Mouse (Mus musculus) olfactory bulb, adult 2 months (tissue): ENCODE data around the gene Dlg5. TPM values are rescaled to one million over a fixed set of nuclear protein-coding genes. Genes with fewer than 3 reads are reported as not detected.

Experiments used
- H3K27ac ChIP-seq: fragments of 200-500 bp; 2 replicates; pipeline ENCODE4 v1.5.1; 2012; ENCODE audit warnings: low read depth, low read length; ENCODE audit not compliant: insufficient read depth
- H3K4me1 ChIP-seq: fragments of 200-500 bp; 2 replicates; pipeline ENCODE4 v1.6.1; 2012; ENCODE audit warnings: low read length; ENCODE audit not compliant: control insufficient read depth, insufficient read depth
- H3K4me3 ChIP-seq: fragments of 200-500 bp; 2 replicates; pipeline ENCODE4 v1.5.1; 2012; ENCODE audit warnings: mild to moderate bottlenecking, low read depth, low read length, moderate library complexity; ENCODE audit not compliant: insufficient read depth
- CTCF ChIP-seq: fragments of 200-500 bp; IDR thresholded peaks from 2 replicates; pipeline ENCODE4 v1.5.1; 2012; ENCODE audit warnings: low read depth, mild to moderate bottlenecking, low read length, moderate library complexity; ENCODE audit not compliant: insufficient read depth
- POLR2A ChIP-seq: fragments of 200-500 bp; IDR thresholded peaks from 2 replicates; pipeline ENCODE4 v1.6.1; 2012; ENCODE audit warnings: mild to moderate bottlenecking, low read depth, low read length, moderate library complexity; ENCODE audit not compliant: insufficient read depth
- WGBS: fragments of 180-500 bp; shearing (Covaris S2); methylation state at CpG from one replicate; pipeline ENCODE4 v1.1.7; 2018; 5-methylcytosine and 5-hydroxymethylcytosine counted together
- polyA plus RNA-seq: library from polyadenylated mRNA; stranded (reverse); fragments of >200 nt; gene quantifications from 2 replicates; pipeline ENCODE4 v1.2.4, GENCODE M21; 2012; ENCODE audit warnings: low replicate concordance; ENCODE audit not compliant: missing spikeins, insufficient read depth, insufficient read length

Gene Dlg5
- polyA plus RNA-seq, 1 experiment = not detected

DNA sequence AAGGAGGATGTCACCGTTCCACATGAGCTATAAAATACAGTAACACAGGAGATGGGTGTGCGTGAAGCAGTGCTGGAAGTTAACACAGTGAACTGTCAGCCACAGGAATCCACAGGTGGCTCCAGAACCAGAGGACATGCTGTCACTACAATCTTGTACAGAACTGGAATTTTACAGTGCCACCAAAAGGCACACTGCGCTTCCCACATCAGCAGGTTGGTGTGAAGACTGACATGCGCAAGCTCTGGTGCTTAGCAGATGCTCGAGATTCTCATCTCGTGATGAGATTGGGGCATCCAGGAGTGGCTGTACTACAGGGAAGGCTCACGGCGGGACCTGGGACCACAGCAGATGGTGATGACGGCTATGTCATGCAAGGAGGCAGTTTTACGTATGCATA lies 82.9 kb downstream of the Dlg5 start:
- no peak for TF ChIP-seq POLR2A
- TF ChIP-seq CTCF = no peak
- WGBS = 93% methylated on average over 10 of the region's 10 CpGs
- no peak overlapping the region for H3K4me3 ChIP-seq
- no peaks in the 10 kb centered on the region; the same call in 1 of the 2 replicates for H3K4me1 ChIP-seq
- H3K27ac ChIP-seq = no peak overlapping the region

DNA sequence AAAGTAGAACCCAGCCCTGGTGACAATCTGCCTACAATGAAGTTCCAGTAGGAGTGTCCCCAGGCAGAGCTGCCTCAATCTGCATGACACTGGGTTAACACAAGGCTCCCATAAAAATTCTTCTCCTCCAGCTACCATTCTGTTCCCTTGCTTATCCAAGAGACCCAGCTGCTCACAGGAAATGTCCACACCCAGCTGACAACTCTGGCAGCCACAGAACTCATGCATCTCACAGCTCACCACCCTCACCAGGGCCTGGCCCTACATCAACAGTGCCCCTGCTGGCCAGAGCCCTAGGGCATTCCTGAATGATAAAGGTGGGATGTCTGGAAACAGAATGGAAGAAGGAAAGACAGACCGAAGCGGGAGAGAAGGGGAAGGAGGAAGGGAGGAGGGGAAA lies 96.8 kb downstream of the Dlg5 start:
- 0 out of 2 replicates have a peak, but pooled peaks cover 4% of the 10 kb centered on the region for H3K4me1 ChIP-seq
- no peak overlapping the region for H3K4me3 ChIP-seq
- no peak overlapping the region for H3K27ac ChIP-seq
- no peak for TF ChIP-seq CTCF
- TF ChIP-seq POLR2A = no peak
- WGBS = 84% methylated on average over 2 of the region's 2 CpGs

GRCm38 (mm10) chr14:24144821-24145220 lies 100.9 kb downstream of the Dlg5 start:
- Histone ChIP-seq H3K4me1 (0 out of 2 replicates have a peak, but pooled peaks cover 4% of the 10 kb centered on the region), H3K4me3 (no peak overlapping the region), H3K27ac (no peak overlapping the region)
- WGBS = 74% methylated on average over 3 of the region's 3 CpGs
- no peak for TF ChIP-seq CTCF
- TF ChIP-seq POLR2A = no peak

- Histone ChIP-seq H3K27ac (no peak overlapping the region), H3K4me3 (no peak overlapping the region), H3K4me1 (0 out of 2 replicates have a peak, but pooled peaks cover 4% of the 10 kb centered on the region)
- TF ChIP-seq CTCF (no peak), POLR2A (no peak)
- 47% methylated on average over 8 of the region's 8 CpGs for WGBS
These were observed 101.3 kb downstream of the Dlg5 start for GRCm38 (mm10) chr14:24144421-24144820.

DNA sequence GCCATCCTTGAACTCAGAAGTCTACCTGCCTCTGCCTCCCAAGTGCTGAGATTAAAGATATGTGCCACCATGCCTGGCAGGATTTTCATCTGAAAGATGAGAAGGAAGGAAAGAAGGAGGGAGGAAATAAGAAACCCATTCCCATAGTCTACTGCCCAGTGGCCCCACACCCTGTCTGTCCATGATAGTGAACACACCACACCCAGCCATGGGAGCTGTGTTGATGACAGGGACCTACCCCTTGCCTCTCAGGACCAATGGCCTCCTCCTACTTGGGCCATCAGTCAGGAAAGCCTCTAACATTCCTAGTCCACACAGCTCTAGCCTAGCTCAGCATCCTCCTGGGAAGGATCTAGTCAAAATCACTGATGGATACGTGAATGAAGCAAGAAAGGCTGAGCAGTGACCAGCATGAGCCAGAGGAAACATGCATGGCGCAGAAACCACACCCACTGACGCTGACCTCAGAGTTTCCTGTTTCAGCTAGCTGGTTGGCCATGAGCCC lies 102.7 kb downstream of the Dlg5 start:
- TF ChIP-seq POLR2A (no peak), CTCF (no peak)
- Histone ChIP-seq H3K27ac (no peak overlapping the region), H3K4me1 (0 out of 2 replicates have a peak, but pooled peaks cover 4% of the 10 kb centered on the region), H3K4me3 (no peak overlapping the region)
- 89% methylated on average over 3 of the region's 3 CpGs for WGBS

- Histone ChIP-seq H3K4me1 (0 out of 2 replicates have a peak, but pooled peaks cover 4% of the 10 kb centered on the region), H3K27ac (no peak overlapping the region), H3K4me3 (no peak overlapping the region)
- no peak for TF ChIP-seq POLR2A
- no peak for TF ChIP-seq CTCF
- 87% methylated on average over 3 of the region's 3 CpGs for WGBS
These were observed 104.0 kb downstream of the Dlg5 start for GRCm38 (mm10) chr14:24141727-24142126.

GRCm38 (mm10) chr14:24140297-24140812 lies 105.4 kb downstream of the Dlg5 start:
- TF ChIP-seq POLR2A = no peak
- TF ChIP-seq CTCF = no peak
- WGBS = 80% methylated on average over 8 of the region's 8 CpGs
- Histone ChIP-seq H3K27ac (no peak overlapping the region), H3K4me1 (0 out of 2 replicates have a peak, but pooled peaks cover 4% of the 10 kb centered on the region), H3K4me3 (no peak overlapping the region)

DNA sequence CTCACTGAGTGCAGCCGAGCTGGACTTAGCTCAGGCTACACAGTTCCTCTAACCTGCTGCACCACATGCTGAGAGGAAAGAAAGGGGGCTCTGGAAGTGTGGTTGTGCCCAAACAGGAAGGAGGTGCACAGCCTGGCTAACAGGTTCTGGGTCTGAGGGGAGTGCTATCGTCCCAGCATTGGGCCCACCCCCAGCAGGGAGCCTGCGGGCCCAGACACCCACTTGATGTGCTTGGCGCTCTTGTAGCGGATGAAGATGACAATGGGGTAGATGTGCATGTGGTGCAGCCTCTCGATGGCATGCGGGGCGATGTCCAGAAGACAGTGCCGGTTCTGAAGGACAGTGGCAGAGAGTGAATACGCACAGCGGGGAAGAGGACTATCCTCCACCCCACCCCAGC lies 108.8 kb downstream of the Dlg5 start:
- H3K4me3 ChIP-seq = no peak overlapping the region
- no peak overlapping the region for H3K27ac ChIP-seq
- peaks cover 4% of the 10 kb centered on the region; the same call in 1 of the 2 replicates for H3K4me1 ChIP-seq
- WGBS = 85% methylated on average over 11 of the region's 11 CpGs
- TF ChIP-seq POLR2A = no peak
- no peak for TF ChIP-seq CTCF

DNA sequence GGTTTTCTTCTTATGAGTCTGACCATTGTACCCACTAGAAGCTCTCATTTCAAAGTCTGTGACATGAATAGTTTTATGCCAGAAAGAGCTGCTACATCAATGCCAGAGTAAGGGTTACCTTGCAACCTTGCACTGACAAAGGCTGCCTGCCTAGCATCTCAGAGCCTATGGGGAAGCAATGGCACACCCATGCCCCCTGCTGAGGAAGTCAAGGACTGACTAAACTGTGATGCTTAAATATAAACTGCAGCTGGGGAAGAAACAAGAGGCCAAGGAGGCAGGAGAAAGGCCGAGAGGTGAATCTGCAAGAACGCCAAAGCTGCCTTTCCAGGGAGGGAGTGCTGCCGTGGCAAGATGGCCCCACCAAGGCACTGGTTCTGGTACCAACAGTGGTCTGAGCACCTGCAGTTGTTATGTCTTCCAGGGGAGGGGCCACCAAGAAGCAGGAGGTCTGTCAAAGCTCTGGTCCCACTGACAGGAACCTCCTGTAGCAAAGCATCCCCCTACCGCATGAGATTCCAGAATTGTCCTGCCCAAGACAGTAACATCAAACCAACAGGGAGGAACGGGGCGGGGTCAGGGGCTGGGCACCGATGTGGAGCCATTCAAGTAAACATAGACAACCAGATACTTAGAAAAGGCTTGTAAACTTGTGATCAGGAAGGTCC lies 111.0 kb downstream of the Dlg5 start:
- WGBS = 75% methylated on average over 7 of the region's 7 CpGs

More for the DNA sequence above, 111.0 kb downstream of the Dlg5 start:
- Histone ChIP-seq H3K4me1 (peaks cover 4% of the 10 kb centered on the region; the same call in 1 of the 2 replicates), H3K27ac (no peak overlapping the region), H3K4me3 (no peak overlapping the region)
- TF ChIP-seq POLR2A (no peak), CTCF (no peak)
